Mouse (Mus musculus): ENCODE data around the gene Myo9b.

The Myo9b gene

GRCm38 (mm10) chr8:71383860-71384259 lies 111.3 kb downstream of the Myo9b start:
- no peak for DNase-seq (ENCODE audit: low read depth, low spot score)

GRCm38 (mm10) chr8:71385212-71385835 lies 112.8 kb downstream of the Myo9b start:
- peak; percentile 95 for DNase-seq (ENCODE audit: low read depth, low spot score)

GRCm38 (mm10) chr8:71388267-71388666 lies 115.8 kb downstream of the Myo9b start:
- no peak for DNase-seq (ENCODE audit: low read depth, low spot score)

GRCm38 (mm10) chr8:71391696-71392095 lies 119.2 kb downstream of the Myo9b start:
- DNase-seq (ENCODE audit: low read depth, low spot score) = no peak

GRCm38 (mm10) chr8:71392391-71392790 lies 119.9 kb downstream of the Myo9b start:
- no peak for DNase-seq (ENCODE audit: low read depth, low spot score)

GRCm38 (mm10) chr8:71392871-71393270 lies 120.4 kb downstream of the Myo9b start:
- peak; percentile 80 for DNase-seq (ENCODE audit: low read depth, low spot score)

GRCm38 (mm10) chr8:71394481-71394880 lies 122.0 kb downstream of the Myo9b start:
- no peak for DNase-seq (ENCODE audit: low read depth, low spot score)

GRCm38 (mm10) chr8:71395071-71395470 lies 122.6 kb downstream of the Myo9b start:
- DNase-seq (ENCODE audit: low read depth, low spot score) = no peak

- no peak for DNase-seq (ENCODE audit: low read depth, low spot score)
Observed at GRCm38 (mm10) chr8:71395629-71396028, 123.1 kb downstream of the Myo9b start, which contains the start of gene Ushbp1. Gene Ushbp1 (minus strand): TSS chr8:71395802.

- peak; percentile 96 for DNase-seq (ENCODE audit: low read depth, low spot score)
Observed at GRCm38 (mm10) chr8:71396639-71397305, 124.3 kb downstream of the Myo9b start, which contains the start of gene Babam1. Gene Babam1 (plus strand): TSS chr8:71396861.

- no peak for DNase-seq (ENCODE audit: low read depth, low spot score)
Observed at GRCm38 (mm10) chr8:71397701-71398100, 125.2 kb downstream of the Myo9b start.

GRCm38 (mm10) chr8:71400826-71401225 lies 128.3 kb downstream of the Myo9b start:
- DNase-seq (ENCODE audit: low read depth, low spot score) = no peak

- DNase-seq (ENCODE audit: low read depth, low spot score) = no peak
Observed at GRCm38 (mm10) chr8:71401454-71401853, 128.9 kb downstream of the Myo9b start.

GRCm38 (mm10) chr8:71402446-71402964 lies 130.0 kb downstream of the Myo9b start:
- DNase-seq (ENCODE audit: low read depth, low spot score) = no peak

- peak; percentile 76 for DNase-seq (ENCODE audit: low read depth, low spot score)
Observed at GRCm38 (mm10) chr8:71403107-71403885, 130.8 kb downstream of the Myo9b start.

- no peak for DNase-seq (ENCODE audit: low read depth, low spot score)
Observed at GRCm38 (mm10) chr8:71404011-71404410, 131.5 kb downstream of the Myo9b start.

- DNase-seq (ENCODE audit: low read depth, low spot score) = no peak
Observed at GRCm38 (mm10) chr8:71404951-71405351, 132.4 kb downstream of the Myo9b start.

GRCm38 (mm10) chr8:71405401-71406098 lies 133.0 kb downstream of the Myo9b start, which contains the start of gene Ankle1:
Gene Ankle1 (plus strand): TSS chr8:71406010.
- DNase-seq (ENCODE audit: low read depth, low spot score) = peak; percentile 98

GRCm38 (mm10) chr8:71406099-71407015 lies 133.8 kb downstream of the Myo9b start:
- DNase-seq (ENCODE audit: low read depth, low spot score) = peak; percentile 73

GRCm38 (mm10) chr8:71407441-71407840 lies 134.9 kb downstream of the Myo9b start:
- no peak for DNase-seq (ENCODE audit: low read depth, low spot score)
